Mouse (Mus musculus) liver, adult 10 weeks (tissue): Measurements from ENCODE around the gene Rfc2. TPM values are rescaled to one million over a fixed set of nuclear protein-coding genes. Genes with fewer than 3 reads are reported as not detected.

ENCODE experiments used
- polyA plus RNA-seq: library from polyadenylated mRNA; stranded (reverse); fragments of 350-450 nt; fragmentation: Illumina TruSeq; extraction: RNeasy Lipid Tissue Mini Kit (QIAGEN cat#74804); gene quantifications from one replicate; pipeline ENCODE4 v1.2.3, GENCODE M21; 2014; ENCODE audit warnings: low read depth, low replicate concordance

The Rfc2 gene
- 5.9 TPM for polyA plus RNA-seq

GRCm38 (mm10) chr5:134581146-134581545 is at the start of gene Rfc2:
Gene Rfc2, plus strand, starts transcription at chr5:134581366.

GRCm38 (mm10) chr5:134552110-134552972 is 28.8 kb upstream of the Rfc2 start, which contains the start of gene Clip2:
Gene Clip2, minus strand, starts transcription at chr5:134552434.

GRCm38 (mm10) chr5:134560071-134560449 is 21.1 kb upstream of the Rfc2 start, which contains the start of gene Syna:
Gene Syna, minus strand, starts transcription at chr5:134560171.

GRCm38 (mm10) chr5:134614802-134615201 is 33.6 kb downstream of the Rfc2 start, which contains the start of gene Lat2:
Gene Lat2, minus strand, starts transcription at chr5:134615025.

GRCm38 (mm10) chr5:134639269-134639682 is 58.1 kb downstream of the Rfc2 start, which contains the start of gene Eif4h:
Gene Eif4h, minus strand, starts transcription at chr5:134639490.

Other genes with a start within 250 kb of the Rfc2 start
- 8.1 TPM for gene Gtf2ird1, start 124.7 kb upstream of the Rfc2 start, polyA plus RNA-seq
- gene Clip2, start 28.9 kb upstream of the Rfc2 start, polyA plus RNA-seq = not detected
- not detected for gene Syna, start 21.2 kb upstream of the Rfc2 start, polyA plus RNA-seq
- 0.85 TPM for gene Lat2, start 33.7 kb downstream of the Rfc2 start, polyA plus RNA-seq
- 53.3 TPM for gene Eif4h, start 58.1 kb downstream of the Rfc2 start, polyA plus RNA-seq
- 0.24 TPM for gene Limk1, start 107.2 kb downstream of the Rfc2 start, polyA plus RNA-seq
- 0.29 TPM for gene Eln, start 166.0 kb downstream of the Rfc2 start, polyA plus RNA-seq